Mouse (Mus musculus) neural tube, embryonic 10.5 days (tissue): ENCODE measurements around the gene Slc35e2.
A peak's percentile ranks its signal among the peaks of the same experiment; 100 is the strongest.

Experiments used
- DNase-seq: peaks from one replicate; pipeline ENCODE4 v3.0.0-alpha.2; 2017; ENCODE audit warnings: low spot score; ENCODE audit errors: extremely low spot score

The Slc35e2 gene

GRCm38 (mm10) chr4:155575521-155575920 is 25.7 kb upstream of the Slc35e2 start:
- no peak for DNase-seq

DNA sequence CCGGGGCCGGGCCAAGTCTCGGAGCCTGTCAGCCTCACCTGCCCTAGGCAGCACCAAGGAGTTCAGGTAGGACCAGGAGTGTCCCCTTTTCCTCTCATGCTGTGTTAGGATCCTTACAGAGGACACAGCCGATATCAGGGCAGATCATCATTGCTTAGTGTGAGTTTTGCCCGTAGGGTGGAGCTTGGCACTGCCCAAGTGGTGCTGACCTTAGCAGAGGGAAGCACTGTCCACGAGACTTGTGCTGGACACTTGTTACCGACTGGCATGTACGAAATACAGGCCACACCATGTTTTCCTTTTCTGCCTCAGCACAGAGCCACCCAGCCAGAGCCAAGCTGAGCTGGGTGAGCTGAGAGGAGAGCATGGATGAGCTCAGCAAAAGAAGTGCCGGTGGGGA is 24.1 kb upstream of the Slc35e2 start:
- DNase-seq, result no peak

GRCm38 (mm10) chr4:155577741-155578140 is 23.5 kb upstream of the Slc35e2 start:
- DNase-seq, result no peak

- DNase-seq, result no peak
Observed at GRCm38 (mm10) chr4:155578336-155579125, 22.7 kb upstream of the Slc35e2 start.

GRCm38 (mm10) chr4:155580420-155580819 is 20.8 kb upstream of the Slc35e2 start:
- peak; percentile 66 for DNase-seq

- DNase-seq, result no peak
Observed at GRCm38 (mm10) chr4:155582279-155582905, 18.8 kb upstream of the Slc35e2 start.

DNA sequence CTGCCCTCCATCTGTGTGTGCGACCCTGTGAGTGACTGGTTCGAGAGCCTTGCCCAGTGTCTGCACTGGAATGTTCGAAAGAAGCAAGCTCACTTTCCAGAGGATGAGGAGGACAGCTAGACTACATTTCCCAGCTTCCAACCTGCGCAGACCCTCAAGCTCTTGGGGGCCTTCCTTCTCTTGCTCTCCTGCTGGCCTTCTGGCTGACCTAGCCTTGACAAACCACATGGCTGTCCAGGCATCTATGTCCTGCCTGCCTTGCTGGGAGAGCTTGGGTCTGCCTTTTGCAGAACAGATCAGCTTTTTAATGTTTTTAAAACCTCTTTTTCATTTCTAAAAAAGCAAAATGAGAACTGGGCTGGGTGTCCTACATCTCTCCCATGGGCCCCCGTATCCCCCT is 11.9 kb upstream of the Slc35e2 start:
- no peak for DNase-seq

- no peak for DNase-seq
Observed at GRCm38 (mm10) chr4:155591012-155591719, 10.1 kb upstream of the Slc35e2 start.

- no peak for DNase-seq
Observed at GRCm38 (mm10) chr4:155593780-155594179, 7.4 kb upstream of the Slc35e2 start.

DNA sequence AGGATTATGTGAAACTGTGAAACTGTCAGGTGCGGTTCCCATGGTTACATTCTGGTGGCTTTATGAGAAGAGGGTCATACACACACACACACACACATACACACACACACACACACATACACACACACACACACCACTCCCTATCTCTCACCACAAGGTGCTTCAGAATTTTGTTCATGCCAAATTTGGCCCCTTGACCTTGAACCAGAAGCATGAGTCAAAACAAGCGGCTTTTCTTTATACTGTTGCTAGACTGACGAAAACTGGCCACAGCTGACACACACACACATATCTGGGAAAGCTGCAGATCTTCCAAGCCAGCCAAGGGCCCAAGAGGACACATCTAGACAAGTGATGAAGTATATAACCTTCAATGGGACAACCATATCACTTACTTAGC is 5.4 kb upstream of the Slc35e2 start:
- no peak for DNase-seq

DNA sequence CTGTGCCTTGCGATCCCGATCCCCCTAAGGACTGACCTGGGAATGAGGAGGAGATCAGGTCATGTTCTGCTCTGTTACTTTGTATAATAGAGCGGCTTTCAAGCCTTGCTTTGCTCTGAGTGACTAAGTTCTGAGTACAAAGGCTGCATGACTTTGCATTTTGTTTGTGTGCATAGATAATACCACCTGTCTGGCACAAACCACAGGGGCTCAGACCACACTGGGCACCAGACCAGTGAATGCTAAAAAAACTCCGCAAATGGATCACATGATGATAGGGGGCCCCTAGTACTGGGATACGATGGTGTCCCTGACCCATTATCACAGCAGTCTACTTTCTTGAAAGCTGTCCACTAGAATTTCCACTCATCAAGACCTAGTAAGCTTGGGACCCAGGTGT is 4.6 kb upstream of the Slc35e2 start:
- DNase-seq, result no peak

GRCm38 (mm10) chr4:155598536-155598935 is 2.7 kb upstream of the Slc35e2 start:
- DNase-seq, result no peak

GRCm38 (mm10) chr4:155599901-155600825 is 1.1 kb upstream of the Slc35e2 start:
- no peak for DNase-seq

- DNase-seq, result no peak
Observed at GRCm38 (mm10) chr4:155601997-155602456, 811 bp downstream of the Slc35e2 start.

DNA sequence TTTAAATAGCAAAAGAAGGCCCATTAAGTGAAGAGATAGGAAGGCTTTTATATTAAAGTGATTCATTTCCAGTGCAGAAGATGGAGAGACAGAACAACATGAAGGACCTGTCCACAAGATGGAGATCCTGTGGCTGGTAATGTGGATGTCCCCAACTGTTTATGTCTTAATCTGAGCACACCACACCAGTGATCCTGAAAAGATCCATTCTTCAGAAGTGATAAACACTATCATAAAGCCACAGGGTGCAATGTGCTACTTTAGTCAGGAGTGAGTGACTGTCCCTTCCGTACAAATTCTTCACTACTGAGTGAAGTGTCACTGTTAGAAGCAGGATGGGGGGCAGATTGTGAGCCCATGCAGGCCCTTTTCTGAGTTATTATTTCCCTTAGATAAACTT is 1.5 kb downstream of the Slc35e2 start:
- DNase-seq, result no peak

DNA sequence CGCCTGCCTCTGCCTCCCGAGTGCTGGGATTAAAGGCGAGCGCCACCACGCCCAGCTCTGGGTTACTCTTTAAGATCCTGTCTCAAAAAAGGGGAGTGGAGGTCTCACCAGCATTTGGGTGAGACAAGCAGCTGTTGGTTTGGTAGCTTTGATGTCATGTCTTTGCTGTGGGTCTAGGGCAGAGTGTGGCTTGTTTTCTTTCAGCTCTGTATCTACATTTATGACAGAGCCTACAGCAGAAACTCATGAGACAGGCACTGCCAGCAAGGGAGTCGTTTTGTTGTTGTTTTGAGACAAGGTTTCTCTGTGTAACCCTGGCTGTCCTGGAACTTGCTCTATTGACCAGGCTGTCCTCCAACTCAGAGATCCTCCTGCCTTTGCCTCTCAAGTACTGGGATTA is 2.6 kb downstream of the Slc35e2 start:
- no peak for DNase-seq

DNA sequence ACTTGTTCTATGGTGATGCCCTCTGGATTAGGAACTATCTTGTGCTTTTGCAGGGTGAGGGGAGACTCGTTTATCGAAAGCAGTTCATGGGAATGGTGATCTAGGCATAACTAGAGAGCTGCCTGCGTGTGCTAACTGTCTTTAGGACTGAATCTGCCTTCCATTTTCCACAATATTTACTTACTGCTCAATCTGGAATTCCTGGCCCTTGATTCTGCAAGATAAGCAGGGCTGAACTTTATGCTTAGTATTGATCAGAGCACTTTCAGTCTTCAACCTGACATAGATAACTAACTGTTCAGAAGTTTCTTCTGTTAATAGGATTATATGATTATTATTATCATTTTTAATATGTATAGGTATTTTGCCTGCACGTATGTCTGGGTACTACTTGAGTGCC is 3.9 kb downstream of the Slc35e2 start:
- no peak for DNase-seq

DNA sequence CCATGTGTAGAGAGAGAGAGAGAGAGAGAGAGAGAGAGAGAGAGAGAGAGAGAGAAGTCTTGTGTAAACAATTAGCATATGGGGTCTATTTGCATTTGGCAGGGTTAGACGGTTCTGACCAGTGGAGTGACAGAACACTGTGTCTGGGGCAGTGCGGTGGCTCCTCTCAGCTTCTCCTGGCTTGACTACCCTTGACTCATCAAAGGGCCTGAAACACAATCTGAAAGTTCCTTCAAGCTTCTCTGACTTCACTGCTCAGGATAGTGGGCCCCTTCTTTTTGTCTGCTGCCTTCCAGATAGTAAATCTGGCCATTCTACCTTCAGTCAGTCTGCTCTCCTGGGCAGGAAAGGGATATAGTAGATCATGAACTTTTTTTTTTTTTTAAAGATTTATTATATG is 5.6 kb downstream of the Slc35e2 start:
- DNase-seq, result no peak

GRCm38 (mm10) chr4:155611860-155612259 is 10.6 kb downstream of the Slc35e2 start:
- DNase-seq, result no peak

- no peak for DNase-seq
Observed at GRCm38 (mm10) chr4:155613264-155613663, 12.0 kb downstream of the Slc35e2 start.

- no peak for DNase-seq
Observed at GRCm38 (mm10) chr4:155618321-155618720, 17.1 kb downstream of the Slc35e2 start.
